Mouse (Mus musculus): ENCODE data around the gene Hkdc1. TPM values are rescaled to one million over a fixed set of nuclear protein-coding genes. Genes with fewer than 3 reads are reported as not detected.
"Not testable (repeated sequence)": the region's sequence is repeated elsewhere in the genome, so short reads cannot be mapped to it uniquely, and the experiment has no call there.

Gene Hkdc1
- total RNA-seq (2014; rRNA removed; ENCODE audit: low replicate concordance) (not detected in 2 replicates), polyA plus RNA-seq (2015; fragmentation: Nextera tagmentation; extraction: Ambion mirVana) (0.03 TPM in 1 of 2 replicates, not detected in the other)

- Histone ChIP-seq H3K4me3 (ENCODE audit: low read depth, low read length) (no peak within 1 kb of the TSS), H3K4me2 (ENCODE audit: low read depth, low read length) (no peak within 1 kb of the TSS), H3K9ac (replicated peaks; ENCODE audit: low read depth, low read length) (no peak within 1 kb of the TSS), H3K9me3 (replicated peaks; ENCODE audit: control insufficient read depth, low read length) (no peaks in the 10 kb centered on the region), H3K27ac (ENCODE audit: low read depth) (no peak within 1 kb of the TSS), H3K4me1 (ENCODE audit: control insufficient read depth, insufficient read depth) (0 out of 2 replicates have a peak, but pooled peaks cover 6% of the 10 kb centered on the region), H3K27me3 (ENCODE audit: control insufficient read depth, insufficient read depth, low read length) (no peaks in the 10 kb centered on the region), H3K36me3 (replicated peaks; ENCODE audit: control insufficient read depth, insufficient read depth, low read length) (no peaks in the 10 kb centered on the region)
- TF ChIP-seq EP300 (IDR thresholded peaks at IDR 0.05; ENCODE audit: low read depth) (no peak), CTCF (IDR thresholded peaks at IDR 0.05; ENCODE audit: low read depth) (no peak)
- WGBS: 66% methylated on average over 15 of the region's 15 CpGs
- ATAC-seq (ENCODE audit: insufficient read depth, low read depth) (no peak), DNase-seq (ENCODE audit: low spot score) (no peak)
Measured at GRCm38 (mm10) chr10:62422255-62422654, at the start of gene Hkdc1. TSS of gene Hkdc1 (minus strand) at chr10:62422491.

- Histone ChIP-seq H3K27me3 (ENCODE audit: control insufficient read depth, insufficient read depth, low read length) (no peaks in the 10 kb centered on the region), H3K4me3 (ENCODE audit: low read depth, low read length) (no peak overlapping the region), H3K9me3 (replicated peaks; ENCODE audit: control insufficient read depth, low read length) (no peaks in the 10 kb centered on the region), H3K9ac (replicated peaks; ENCODE audit: low read depth, low read length) (no peak overlapping the region), H3K36me3 (replicated peaks; ENCODE audit: control insufficient read depth, insufficient read depth, low read length) (peaks cover 11% of the 10 kb centered on the region), H3K4me2 (ENCODE audit: low read depth, low read length) (no peak overlapping the region), H3K4me1 (ENCODE audit: control insufficient read depth, insufficient read depth) (no peaks in the 10 kb centered on the region), H3K27ac (ENCODE audit: low read depth) (no peak overlapping the region)
- DNase-seq (ENCODE audit: low spot score) (peak; percentile 47), ATAC-seq (ENCODE audit: insufficient read depth, low read depth) (peak; percentile 51; the same call in 1 of the 2 replicates)
- TF ChIP-seq CTCF (IDR thresholded peaks at IDR 0.05; ENCODE audit: low read depth) (no peak), EP300 (IDR thresholded peaks at IDR 0.05; ENCODE audit: low read depth) (no peak)
- WGBS: 20% methylated on average over 5 of the region's 5 CpGs
Measured at GRCm38 (mm10) chr10:62471105-62471504, 48.8 kb upstream of the Hkdc1 start.

- 81% methylated on average over 4 of the region's 4 CpGs for WGBS
- no peak overlapping the region for H3K9ac ChIP-seq (replicated peaks; ENCODE audit: low read depth, low read length)
- no peaks in the 10 kb centered on the region for H3K27me3 ChIP-seq (ENCODE audit: control insufficient read depth, insufficient read depth, low read length)
- no peaks in the 10 kb centered on the region for H3K9me3 ChIP-seq (replicated peaks; ENCODE audit: control insufficient read depth, low read length)
- no peak for ATAC-seq (ENCODE audit: insufficient read depth, low read depth)
- no peak for DNase-seq (ENCODE audit: low spot score)
- TF ChIP-seq CTCF (IDR thresholded peaks at IDR 0.05; ENCODE audit: low read depth) (no peak), EP300 (IDR thresholded peaks at IDR 0.05; ENCODE audit: low read depth) (no peak)
- no peaks in the 10 kb centered on the region for H3K4me1 ChIP-seq (ENCODE audit: control insufficient read depth, insufficient read depth)
- H3K4me2 ChIP-seq (ENCODE audit: low read depth, low read length): no peak overlapping the region
- no peak overlapping the region for H3K4me3 ChIP-seq (ENCODE audit: low read depth, low read length)
- H3K27ac ChIP-seq (ENCODE audit: low read depth): no peak overlapping the region
- H3K36me3 ChIP-seq (replicated peaks; ENCODE audit: control insufficient read depth, insufficient read depth, low read length): peaks cover 7% of the 10 kb centered on the region
Measured at GRCm38 (mm10) chr10:62469736-62470135, 47.4 kb upstream of the Hkdc1 start.

- no peak overlapping the region for H3K4me3 ChIP-seq (ENCODE audit: low read depth, low read length)
- H3K27me3 ChIP-seq (ENCODE audit: control insufficient read depth, insufficient read depth, low read length): no peaks in the 10 kb centered on the region
- no peak for TF ChIP-seq CTCF (IDR thresholded peaks at IDR 0.05; ENCODE audit: low read depth)
- no peak for TF ChIP-seq EP300 (IDR thresholded peaks at IDR 0.05; ENCODE audit: low read depth)
- no peak overlapping the region for H3K4me2 ChIP-seq (ENCODE audit: low read depth, low read length)
- no peaks in the 10 kb centered on the region for H3K9me3 ChIP-seq (replicated peaks; ENCODE audit: control insufficient read depth, low read length)
- H3K36me3 ChIP-seq (replicated peaks; ENCODE audit: control insufficient read depth, insufficient read depth, low read length): peaks cover 58% of the 10 kb centered on the region
- no peaks in the 10 kb centered on the region for H3K4me1 ChIP-seq (ENCODE audit: control insufficient read depth, insufficient read depth)
- ATAC-seq (ENCODE audit: insufficient read depth, low read depth) (no peak), DNase-seq (ENCODE audit: low spot score) (no peak)
- no peak overlapping the region for H3K27ac ChIP-seq (ENCODE audit: low read depth)
- no peak overlapping the region for H3K9ac ChIP-seq (replicated peaks; ENCODE audit: low read depth, low read length)
Measured at GRCm38 (mm10) chr10:62461321-62461720, 39.0 kb upstream of the Hkdc1 start.

- not testable (repeated sequence) for H3K9ac ChIP-seq (replicated peaks; ENCODE audit: low read depth, low read length); H3K9me3 ChIP-seq (replicated peaks; ENCODE audit: control insufficient read depth, low read length); H3K4me3 ChIP-seq (ENCODE audit: low read depth, low read length); H3K4me2 ChIP-seq (ENCODE audit: low read depth, low read length); ATAC-seq (ENCODE audit: insufficient read depth, low read depth); DNase-seq (ENCODE audit: low spot score); H3K4me1 ChIP-seq (ENCODE audit: control insufficient read depth, insufficient read depth); H3K27me3 ChIP-seq (ENCODE audit: control insufficient read depth, insufficient read depth, low read length); H3K27ac ChIP-seq (ENCODE audit: low read depth)
- WGBS: 68% methylated on average over 11 of the region's 11 CpGs
- H3K36me3 ChIP-seq (replicated peaks; ENCODE audit: control insufficient read depth, insufficient read depth, low read length): peaks cover 25% of the 10 kb centered on the region
Measured at GRCm38 (mm10) chr10:62452001-62452400, 29.7 kb upstream of the Hkdc1 start.

- Histone ChIP-seq H3K9ac (replicated peaks; ENCODE audit: low read depth, low read length) (no peak overlapping the region), H3K4me3 (ENCODE audit: low read depth, low read length) (peak overlapping the region; percentile 76), H3K27me3 (ENCODE audit: control insufficient read depth, insufficient read depth, low read length) (no peaks in the 10 kb centered on the region), H3K4me1 (ENCODE audit: control insufficient read depth, insufficient read depth) (peaks cover 8% of the 10 kb centered on the region; the same call in 1 of the 2 replicates), H3K36me3 (replicated peaks; ENCODE audit: control insufficient read depth, insufficient read depth, low read length) (peaks cover 25% of the 10 kb centered on the region), H3K27ac (ENCODE audit: low read depth) (peak overlapping the region; percentile 78), H3K4me2 (ENCODE audit: low read depth, low read length) (peak overlapping the region; percentile 62), H3K9me3 (replicated peaks; ENCODE audit: control insufficient read depth, low read length) (no peaks in the 10 kb centered on the region)
- TF ChIP-seq CTCF (IDR thresholded peaks at IDR 0.05; ENCODE audit: low read depth) (no peak), EP300 (IDR thresholded peaks at IDR 0.05; ENCODE audit: low read depth) (no peak)
- ATAC-seq (ENCODE audit: insufficient read depth, low read depth) (peak; percentile 3; the same call in 1 of the 2 replicates), DNase-seq (ENCODE audit: low spot score) (no peak)
- 43% methylated on average over 18 of the region's 18 CpGs for WGBS
Measured at GRCm38 (mm10) chr10:62450280-62450640, 28.0 kb upstream of the Hkdc1 start.

Data from heart, postnatal 0 days (tissue).